Mouse (Mus musculus) limb, embryonic 10.5 days (tissue): Measurements from ENCODE around the gene Ppp1r18. TPM values are rescaled to one million over a fixed set of nuclear protein-coding genes. Genes with fewer than 3 reads are reported as not detected.

ENCODE experiments used
- DNase-seq: peaks from one replicate; pipeline ENCODE4 v3.0.0-alpha.2; 2017; ENCODE audit warnings: low spot score
- H3K27ac ChIP-seq: fragments of 300-500 bp; sonication (generic); 2 replicates; pipeline ENCODE4 v1.5.1; 2016; ENCODE audit warnings: mild to moderate bottlenecking
- H3K27me3 ChIP-seq: fragments of 300-500 bp; sonication (generic); 2 replicates; pipeline ENCODE4 v1.6.1; 2016; ENCODE audit warnings: low read depth, mild to moderate bottlenecking; ENCODE audit not compliant: poor library complexity, severe bottlenecking
- H3K36me3 ChIP-seq: fragments of 300-500 bp; sonication (generic); 2 replicates; pipeline ENCODE4 v1.6.1; 2016; ENCODE audit warnings: mild to moderate bottlenecking, moderate library complexity
- H3K4me1 ChIP-seq: fragments of 300-500 bp; sonication (generic); 2 replicates; pipeline ENCODE4 v1.6.1; 2016
- H3K4me3 ChIP-seq: fragments of 300-500 bp; sonication (generic); 2 replicates; pipeline ENCODE4 v1.5.1; 2016; ENCODE audit warnings: mild to moderate bottlenecking, moderate library complexity
- H3K9me3 ChIP-seq: fragments of 300-500 bp; sonication (generic); replicated peaks from 2 replicates; pipeline ENCODE4 v1.6.1; 2016; ENCODE audit warnings: mild to moderate bottlenecking
- WGBS: fragments of 180-500 bp; shearing (Covaris S2); methylation state at CpG from one replicate; pipeline ENCODE4 v1.1.7; 2016; 5-methylcytosine and 5-hydroxymethylcytosine counted together
- polyA plus RNA-seq: library from polyadenylated mRNA; unstranded; fragments of >200 nt; fragmentation: Nextera tagmentation; extraction: Ambion mirVana; gene quantifications from 2 replicates; pipeline ENCODE4 v1.2.1, GENCODE M21; 2016

The Ppp1r18 gene
- polyA plus RNA-seq, 1 experiment from 2014 or later: 22.1 TPM

DNA sequence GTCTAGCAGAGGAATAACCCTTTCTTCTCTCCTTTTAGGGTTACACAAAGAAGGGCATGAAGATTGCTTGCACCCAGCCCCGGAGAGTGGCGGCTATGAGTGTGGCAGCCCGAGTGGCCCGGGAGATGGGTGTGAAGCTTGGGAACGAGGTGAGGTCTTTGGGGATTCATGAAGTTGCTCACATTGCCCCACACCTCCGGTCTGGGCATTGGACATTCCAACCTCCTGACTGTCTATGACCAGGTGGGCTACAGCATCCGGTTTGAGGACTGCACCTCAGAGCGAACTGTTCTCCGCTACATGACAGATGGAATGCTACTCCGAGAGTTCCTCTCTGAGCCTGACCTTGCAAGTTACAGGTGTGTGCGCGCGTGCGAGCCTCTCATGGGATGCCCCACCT, 18.4 kb downstream of the Ppp1r18 start:
- Histone ChIP-seq H3K4me1 (peaks cover 12% of the 10 kb centered on the region), H3K27ac (no peak overlapping the region), H3K9me3 (no peaks in the 10 kb centered on the region), H3K36me3 (peaks cover 77% of the 10 kb centered on the region), H3K27me3 (no peaks in the 10 kb centered on the region), H3K4me3 (no peak overlapping the region)
- 96% methylated on average over 14 of the region's 14 CpGs for WGBS
- DNase-seq: no peak

DNA sequence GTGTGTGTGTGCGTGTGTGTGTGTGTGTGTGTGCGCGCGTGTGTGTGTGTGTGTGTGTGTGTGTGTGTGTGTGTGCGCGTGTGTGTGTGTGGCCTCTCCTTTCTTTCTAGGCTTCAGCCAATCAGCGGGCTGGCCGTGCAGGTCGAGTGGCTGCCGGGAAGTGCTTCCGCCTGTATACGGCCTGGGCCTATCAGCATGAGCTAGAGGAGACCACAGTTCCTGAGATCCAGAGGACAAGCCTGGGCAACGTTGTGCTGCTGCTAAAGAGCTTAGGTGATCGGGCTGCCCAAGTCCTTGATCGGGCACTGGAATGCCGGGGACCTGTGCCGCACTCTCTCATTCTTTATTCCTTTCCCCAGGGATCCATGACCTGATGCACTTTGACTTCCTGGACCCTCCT, 22.3 kb downstream of the Ppp1r18 start:
- 89% methylated on average over 10 of the region's 17 CpGs for WGBS
- Histone ChIP-seq H3K27ac (no peak overlapping the region), H3K4me1 (no peaks in the 10 kb centered on the region), H3K36me3 (peaks cover 100% of the 10 kb centered on the region), H3K9me3 (no peaks in the 10 kb centered on the region), H3K27me3 (no peaks in the 10 kb centered on the region), H3K4me3 (no peak overlapping the region)
- no peak for DNase-seq

- Histone ChIP-seq H3K9me3 (no peaks in the 10 kb centered on the region), H3K4me3 (peak within 1 kb of the TSS; percentile 90), H3K27ac (peak within 1 kb of the TSS; percentile 96), H3K27me3 (no peaks in the 10 kb centered on the region), H3K36me3 (peaks cover 78% of the 10 kb centered on the region), H3K4me1 (peaks cover 26% of the 10 kb centered on the region)
- peak; percentile 94 for DNase-seq
- WGBS: under 1% methylated on average over 82 of the region's 86 CpGs
These were observed 31.6 kb downstream of the Ppp1r18 start, which contains the start of gene 2310061I04Rik for GRCm38 (mm10) chr17:35896781-35897643. 2310061I04Rik (minus strand) TSS chr17:35897431.

DNA sequence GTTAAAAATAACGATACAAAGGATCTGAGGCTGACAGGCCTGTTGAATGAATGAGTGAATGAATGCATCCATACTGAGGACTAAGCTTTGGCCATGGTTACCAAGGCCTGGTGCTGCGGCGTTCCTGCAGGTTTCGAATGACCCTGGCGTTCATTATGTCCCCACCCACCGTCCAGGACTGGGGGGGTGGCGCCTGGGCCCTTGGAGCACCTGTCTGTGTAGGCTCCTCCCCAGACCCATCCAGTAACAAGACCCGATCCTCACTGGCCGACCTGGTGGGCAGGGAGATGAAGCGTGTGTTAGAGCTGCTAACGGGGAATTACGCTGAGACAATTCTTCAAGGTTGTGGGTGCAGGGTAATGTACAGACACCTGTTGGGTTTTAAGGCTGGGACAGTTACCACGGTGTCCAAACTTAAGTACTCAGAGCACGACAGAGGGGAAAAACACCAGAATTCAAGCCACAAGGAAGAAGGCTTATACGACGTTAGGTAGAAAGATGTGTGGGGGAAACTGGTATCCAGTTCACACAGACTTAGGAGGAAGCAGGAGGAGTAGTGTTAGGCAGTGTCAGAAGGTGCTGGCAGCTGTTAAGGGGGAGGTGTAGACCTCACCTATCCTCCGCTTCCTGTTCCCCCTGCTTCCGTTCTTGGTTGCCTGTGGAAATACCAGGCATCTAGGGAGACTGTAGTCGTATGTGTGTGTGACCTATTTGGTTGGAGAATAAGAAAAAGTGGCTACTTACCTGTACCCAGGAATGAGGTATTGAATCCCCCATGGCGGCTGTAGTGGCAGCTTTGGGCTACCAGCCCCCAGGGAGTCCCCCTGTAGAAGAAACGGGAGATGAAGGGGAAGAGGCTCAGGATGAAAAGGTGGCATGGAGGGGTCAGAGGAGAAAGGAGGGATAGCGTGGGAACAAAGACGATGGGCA, 32.5 kb downstream of the Ppp1r18 start:
- DNase-seq: peak; percentile 49
- Histone ChIP-seq H3K36me3 (peaks cover 78% of the 10 kb centered on the region), H3K4me3 (peak overlapping the region; percentile 90), H3K27me3 (no peaks in the 10 kb centered on the region), H3K4me1 (peaks cover 26% of the 10 kb centered on the region), H3K27ac (peak overlapping the region; percentile 96; the same call in 1 of the 2 replicates), H3K9me3 (no peaks in the 10 kb centered on the region)
- WGBS: 41% methylated on average over 23 of the region's 23 CpGs

GRCm38 (mm10) chr17:35900636-35901035, 35.2 kb downstream of the Ppp1r18 start:
- no peak for DNase-seq
- Histone ChIP-seq H3K36me3 (peaks cover 80% of the 10 kb centered on the region), H3K27ac (no peak overlapping the region), H3K4me3 (no peak overlapping the region), H3K4me1 (peaks cover 22% of the 10 kb centered on the region), H3K27me3 (no peaks in the 10 kb centered on the region), H3K9me3 (no peaks in the 10 kb centered on the region)
- 90% methylated on average over 3 of the region's 3 CpGs for WGBS

GRCm38 (mm10) chr17:35903343-35903991, 38.1 kb downstream of the Ppp1r18 start:
- 94% methylated on average over 9 of the region's 9 CpGs for WGBS
- H3K4me3 ChIP-seq: no peak overlapping the region
- DNase-seq: no peak
- H3K9me3 ChIP-seq: no peaks in the 10 kb centered on the region
- H3K36me3 ChIP-seq: peaks cover 97% of the 10 kb centered on the region
- peaks cover 2% of the 10 kb centered on the region for H3K4me1 ChIP-seq
- no peaks in the 10 kb centered on the region for H3K27me3 ChIP-seq
- H3K27ac ChIP-seq: no peak overlapping the region

DNA sequence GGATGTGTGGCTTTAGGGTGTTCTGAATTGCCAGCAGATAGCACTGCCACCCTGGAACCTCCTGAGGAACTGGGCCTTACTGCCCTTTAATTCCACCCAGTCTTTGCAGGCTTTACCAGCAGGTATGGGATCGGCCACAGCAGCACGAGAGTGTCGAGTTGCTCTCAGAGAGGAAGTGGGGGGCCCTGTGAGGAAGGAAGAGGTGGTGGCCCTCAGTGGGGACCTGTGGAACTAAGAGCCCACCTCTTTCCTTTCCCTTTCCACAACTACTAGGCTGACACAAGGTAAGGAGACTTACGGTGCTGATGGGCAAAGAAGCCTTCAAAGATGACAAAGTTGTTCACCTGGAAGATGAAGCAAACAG, 38.6 kb downstream of the Ppp1r18 start:
- peaks cover 98% of the 10 kb centered on the region for H3K36me3 ChIP-seq
- 85% methylated on average over 4 of the region's 4 CpGs for WGBS

GRCm38 (mm10) chr17:35905587-35905986, 40.2 kb downstream of the Ppp1r18 start:
- WGBS: 98% methylated on average over 1 of the region's 1 CpGs

More for the DNA sequence above, 38.6 kb downstream of the Ppp1r18 start:
- peaks cover 7% of the 10 kb centered on the region for H3K4me1 ChIP-seq
- no peaks in the 10 kb centered on the region for H3K9me3 ChIP-seq
- H3K27me3 ChIP-seq: no peaks in the 10 kb centered on the region
- H3K4me3 ChIP-seq: no peak overlapping the region
- H3K27ac ChIP-seq: no peak overlapping the region
- no peak for DNase-seq

DNA sequence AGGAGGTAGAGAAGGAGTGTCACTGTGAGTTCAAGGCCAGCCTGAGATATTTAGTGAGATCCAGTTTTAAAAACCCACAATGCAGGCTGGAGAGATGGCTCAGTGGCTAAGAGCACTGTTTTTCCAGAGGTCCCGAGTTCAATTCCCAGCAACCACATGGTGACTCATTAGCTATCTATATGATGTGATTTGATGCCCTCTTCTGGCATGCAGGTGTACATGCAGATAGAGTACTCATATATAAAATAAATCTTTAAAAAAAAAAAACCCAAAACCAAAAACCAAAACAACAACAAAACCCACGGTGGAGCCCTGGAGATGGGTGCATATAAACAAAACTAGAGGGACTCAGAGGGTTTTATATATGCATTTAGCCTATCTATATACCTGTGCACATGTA, 42.2 kb downstream of the Ppp1r18 start:
- peaks cover 16% of the 10 kb centered on the region for H3K4me1 ChIP-seq
- 83% methylated on average over 2 of the region's 2 CpGs for WGBS
- H3K9me3 ChIP-seq: no peaks in the 10 kb centered on the region
- H3K27ac ChIP-seq: no peak overlapping the region
- DNase-seq: no peak
- no peaks in the 10 kb centered on the region for H3K27me3 ChIP-seq
- no peak overlapping the region for H3K4me3 ChIP-seq
- H3K36me3 ChIP-seq: peaks cover 82% of the 10 kb centered on the region

More at GRCm38 (mm10) chr17:35905587-35905986, 40.2 kb downstream of the Ppp1r18 start:
- Histone ChIP-seq H3K27ac (no peak overlapping the region), H3K27me3 (no peaks in the 10 kb centered on the region), H3K36me3 (peaks cover 83% of the 10 kb centered on the region), H3K9me3 (no peaks in the 10 kb centered on the region), H3K4me1 (peaks cover 16% of the 10 kb centered on the region), H3K4me3 (no peak overlapping the region)
- no peak for DNase-seq

- peak overlapping the region; percentile 81 for H3K4me3 ChIP-seq
- peak overlapping the region; percentile 91 for H3K27ac ChIP-seq
- no peaks in the 10 kb centered on the region for H3K27me3 ChIP-seq
- no peak for DNase-seq
- peaks cover 16% of the 10 kb centered on the region for H3K4me1 ChIP-seq
- H3K9me3 ChIP-seq: no peaks in the 10 kb centered on the region
- peaks cover 82% of the 10 kb centered on the region for H3K36me3 ChIP-seq
- 29% methylated on average over 20 of the region's 20 CpGs for WGBS
These were observed 44.0 kb downstream of the Ppp1r18 start for GRCm38 (mm10) chr17:35909186-35909918.

- DNase-seq: peak; percentile 98
- peak within 1 kb of the TSS; percentile 81 for H3K4me3 ChIP-seq
- WGBS: 5% methylated on average over 25 of the region's 25 CpGs
- H3K4me1 ChIP-seq: peaks cover 16% of the 10 kb centered on the region
- H3K36me3 ChIP-seq: peaks cover 79% of the 10 kb centered on the region
- no peaks in the 10 kb centered on the region for H3K27me3 ChIP-seq
- no peaks in the 10 kb centered on the region for H3K9me3 ChIP-seq
- peak within 1 kb of the TSS; percentile 91 for H3K27ac ChIP-seq
These were observed 44.6 kb downstream of the Ppp1r18 start, which contains the start of gene Atat1 for GRCm38 (mm10) chr17:35909919-35910369. Atat1 (minus strand) TSS chr17:35910075.

GRCm38 (mm10) chr17:35914975-35915374, 49.6 kb downstream of the Ppp1r18 start:
- Histone ChIP-seq H3K9me3 (no peaks in the 10 kb centered on the region), H3K27me3 (no peaks in the 10 kb centered on the region), H3K27ac (no peak overlapping the region), H3K4me1 (peaks cover 16% of the 10 kb centered on the region), H3K36me3 (peaks cover 54% of the 10 kb centered on the region), H3K4me3 (peak overlapping the region; percentile 79)
- no peak for DNase-seq
- WGBS: 87% methylated on average over 6 of the region's 6 CpGs
